Mouse (Mus musculus) CH12.LX (cell line): ENCODE results near the gene Map3k13.

Experiments used
- CTCF ChIP-seq, 2 experiments: IDR thresholded peaks in 1 of 2; conservative IDR thresholded peaks in 1 of 2; 2 replicates each; pipeline ENCODE4 v1.5.1; 2011 to 2012; ENCODE audit warnings: low read depth in 2 of 2, low read length in 2 of 2, improper control_type of control experiment in 1 of 2, inconsistent platforms in 1 of 2, mild to moderate bottlenecking in 1 of 2, moderate library complexity in 1 of 2
- EP300 ChIP-seq: IDR thresholded peaks from 2 replicates; pipeline ENCODE4 v1.6.1; 2011; ENCODE audit warnings: low read length, improper control_type of control experiment
- GABPA ChIP-seq: IDR thresholded peaks from 2 replicates; pipeline ENCODE4 v1.6.1; 2012; ENCODE audit warnings: low read depth, low read length, improper control_type of control experiment, inconsistent platforms; ENCODE audit not compliant: insufficient replicate concordance
- POLR2A ChIP-seq: IDR thresholded peaks from 2 replicates; pipeline ENCODE4 v1.6.1; 2011; ENCODE audit warnings: low read depth, mild to moderate bottlenecking, improper control_type of control experiment, low read length
- RAD21 ChIP-seq: IDR thresholded peaks from 2 replicates; pipeline ENCODE4 v1.6.1; 2011; ENCODE audit warnings: low read depth, mild to moderate bottlenecking, low read length, improper control_type of control experiment, moderate library complexity
- UBTF ChIP-seq: IDR thresholded peaks from 2 replicates; pipeline ENCODE4 v1.6.1; 2012; ENCODE audit warnings: low read depth, mild to moderate bottlenecking, inconsistent platforms, low read length, improper control_type of control experiment, moderate library complexity
- ZMIZ1 ChIP-seq: IDR thresholded peaks from 2 replicates; pipeline ENCODE4 v1.6.1; 2012; ENCODE audit warnings: low read depth, mild to moderate bottlenecking, inconsistent platforms, low read length, improper control_type of control experiment
- ZNF384 ChIP-seq: IDR thresholded peaks from 2 replicates; pipeline ENCODE4 v1.6.1; 2012; ENCODE audit warnings: low read depth, low read length, improper control_type of control experiment, inconsistent platforms

DNA sequence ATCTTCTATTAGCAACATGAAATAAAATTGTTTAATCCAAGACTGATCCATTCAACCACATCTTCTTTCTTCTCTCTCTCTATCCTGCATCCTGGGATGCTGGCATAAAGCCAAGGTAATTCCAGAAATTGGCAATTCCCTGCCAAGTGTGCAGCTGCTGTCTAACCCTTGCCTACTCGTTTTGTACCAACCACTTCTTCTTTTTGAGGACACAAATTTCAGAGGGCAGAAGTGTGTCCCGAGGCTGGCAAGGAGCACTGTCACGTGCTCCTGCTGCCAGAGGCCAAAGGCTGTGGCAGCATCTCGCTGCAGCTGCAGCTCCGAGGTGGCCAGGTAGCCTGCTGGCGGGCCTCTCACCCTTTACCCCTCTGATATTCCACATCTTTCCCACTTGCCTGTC, 87.0 kb downstream of the Map3k13 start:
- TF ChIP-seq CTCF (conservative IDR thresholded peaks at IDR 0.05 in 1 of 2, IDR thresholded peaks at IDR 0.05 in 1 of 2; ENCODE audit: low read depth in 2 of 2, low read length in 2 of 2): no peak
- no peak for TF ChIP-seq RAD21
- no peak for TF ChIP-seq ZMIZ1
- TF ChIP-seq EP300: no peak
- TF ChIP-seq GABPA: no peak
- TF ChIP-seq UBTF: no peak
- TF ChIP-seq ZNF384: no peak
- TF ChIP-seq POLR2A: no peak
